Mouse (Mus musculus): ENCODE results near the gene Rnf182.

GRCm38 (mm10) chr13:43566184-43566583, 49.3 kb upstream of the Rnf182 start:
- TF ChIP-seq CTCF (IDR thresholded peaks at IDR 0.05) (no peak), POLR2A (IDR thresholded peaks at IDR 0.05; ENCODE audit: insufficient read depth, low read depth, low read length) (no peak), EP300 (IDR thresholded peaks at IDR 0.05; ENCODE audit: insufficient read depth, low read depth, low read length) (no peak)

Measured in heart, adult 2 months (tissue).